Mouse (Mus musculus): ENCODE measurements at regions not wholly inside any gene's neighbourhood (a gene's known extent, or its start where the extent isn't known, plus 50 kb on each side); places are given as distances from the start of the nearest gene placed in this dataset.

- TF ChIP-seq CTCF (IDR thresholded peaks at IDR 0.05; ENCODE audit: control insufficient read depth, insufficient read depth, insufficient replicate concordance, low read depth, low read length) (no peak), POLR2A (IDR thresholded peaks at IDR 0.05; ENCODE audit: control insufficient read depth, low read depth, low read length) (no peak)
Observed at GRCm38 (mm10) chr5:118873871-118874270, 313.4 kb downstream of the Med13l start.
